Mouse (Mus musculus) liver, postnatal 0 days (tissue): Measurements from ENCODE around the gene Stk38.

ENCODE experiments used
- CTCF ChIP-seq: sonication (generic); IDR thresholded peaks from 2 replicates; pipeline ENCODE4 v1.5.1; 2016; ENCODE audit warnings: antibody characterized with exemption, low read depth
- EP300 ChIP-seq: IDR thresholded peaks from 2 replicates; pipeline ENCODE4 v1.6.1; 2016; ENCODE audit warnings: antibody characterized with exemption, low read depth, mild to moderate bottlenecking

- TF ChIP-seq CTCF (no peak), EP300 (no peak)
Measured at GRCm38 (mm10) chr17:29031771-29032273, 24.0 kb upstream of the Stk38 start.
